Mouse (Mus musculus): ENCODE measurements around the gene Atg7. TPM values are rescaled to one million over a fixed set of nuclear protein-coding genes. Genes with fewer than 3 reads are reported as not detected.

The Atg7 gene
- total and polyA plus RNA-seq, 3 experiments, result 23.2 to 39.8 (median 38.8) TPM

DNA sequence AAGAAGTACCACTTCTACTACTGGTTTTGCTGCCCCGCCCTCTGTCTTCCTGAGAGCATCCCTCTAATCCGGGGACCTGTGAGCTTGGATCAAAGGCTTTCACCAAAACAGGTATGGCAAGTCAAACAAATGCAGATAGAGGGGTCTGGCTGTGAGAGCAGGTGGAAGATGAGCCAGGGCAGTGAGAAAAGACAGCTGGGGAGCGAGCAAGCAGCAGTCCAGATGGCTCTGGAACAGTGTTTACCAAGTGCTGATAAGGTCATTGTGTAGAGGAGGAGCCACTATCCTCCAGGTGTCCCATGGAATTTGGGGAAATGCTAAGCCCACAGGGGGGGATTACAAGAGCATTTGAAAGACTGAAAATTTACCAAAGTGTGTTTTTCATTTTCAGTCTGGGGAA lies 41.5 kb downstream of the Atg7 start:
- no peak for DNase-seq

GRCm38 (mm10) chr6:114685412-114685811 lies 42.5 kb downstream of the Atg7 start:
- DNase-seq, result no peak

DNA sequence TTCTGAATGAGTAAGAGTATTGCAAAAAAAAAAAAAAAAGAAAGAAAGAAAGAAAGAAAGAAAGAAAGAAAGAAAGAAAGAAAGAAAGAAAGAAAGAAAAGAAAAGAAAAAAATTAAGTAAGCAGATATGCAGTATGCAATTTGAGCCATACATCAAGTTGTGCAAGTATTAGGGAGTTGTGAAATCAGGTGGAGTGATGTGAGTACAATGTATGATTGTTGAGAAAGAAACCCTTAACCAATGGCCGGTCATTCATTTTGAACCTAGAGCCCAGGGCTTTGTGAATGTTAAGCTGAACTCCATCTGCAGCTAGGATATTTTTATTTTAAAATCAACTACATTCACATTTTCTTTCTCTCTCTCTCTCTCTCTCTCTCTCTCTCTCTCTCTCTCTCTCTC lies 44.1 kb downstream of the Atg7 start:
- no peak for DNase-seq

DNA sequence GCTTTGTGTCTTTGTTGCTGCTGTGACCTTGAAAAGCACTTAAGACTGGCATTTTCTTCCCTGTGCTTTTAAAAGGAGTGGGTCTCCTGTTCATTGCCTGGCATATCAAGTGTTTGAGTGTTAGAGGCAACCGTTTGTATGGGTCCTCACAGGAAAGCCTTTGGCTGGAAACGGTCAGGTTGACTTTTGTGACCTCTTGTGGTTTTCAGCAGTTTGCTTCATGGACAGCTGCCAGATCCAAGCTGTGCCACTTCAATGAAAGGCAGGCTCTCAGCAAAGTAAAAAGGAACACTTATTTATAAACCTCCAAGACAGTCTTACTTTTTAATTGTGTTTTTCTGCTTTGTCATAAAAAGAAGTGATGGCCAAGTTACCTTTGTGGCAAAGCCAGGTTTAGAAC lies 47.8 kb downstream of the Atg7 start:
- no peak for DNase-seq

- DNase-seq, result no peak
Observed at GRCm38 (mm10) chr6:114691530-114691929, 48.6 kb downstream of the Atg7 start.

- no peak for DNase-seq
Observed at GRCm38 (mm10) chr6:114692691-114693090, 49.8 kb downstream of the Atg7 start.

DNA sequence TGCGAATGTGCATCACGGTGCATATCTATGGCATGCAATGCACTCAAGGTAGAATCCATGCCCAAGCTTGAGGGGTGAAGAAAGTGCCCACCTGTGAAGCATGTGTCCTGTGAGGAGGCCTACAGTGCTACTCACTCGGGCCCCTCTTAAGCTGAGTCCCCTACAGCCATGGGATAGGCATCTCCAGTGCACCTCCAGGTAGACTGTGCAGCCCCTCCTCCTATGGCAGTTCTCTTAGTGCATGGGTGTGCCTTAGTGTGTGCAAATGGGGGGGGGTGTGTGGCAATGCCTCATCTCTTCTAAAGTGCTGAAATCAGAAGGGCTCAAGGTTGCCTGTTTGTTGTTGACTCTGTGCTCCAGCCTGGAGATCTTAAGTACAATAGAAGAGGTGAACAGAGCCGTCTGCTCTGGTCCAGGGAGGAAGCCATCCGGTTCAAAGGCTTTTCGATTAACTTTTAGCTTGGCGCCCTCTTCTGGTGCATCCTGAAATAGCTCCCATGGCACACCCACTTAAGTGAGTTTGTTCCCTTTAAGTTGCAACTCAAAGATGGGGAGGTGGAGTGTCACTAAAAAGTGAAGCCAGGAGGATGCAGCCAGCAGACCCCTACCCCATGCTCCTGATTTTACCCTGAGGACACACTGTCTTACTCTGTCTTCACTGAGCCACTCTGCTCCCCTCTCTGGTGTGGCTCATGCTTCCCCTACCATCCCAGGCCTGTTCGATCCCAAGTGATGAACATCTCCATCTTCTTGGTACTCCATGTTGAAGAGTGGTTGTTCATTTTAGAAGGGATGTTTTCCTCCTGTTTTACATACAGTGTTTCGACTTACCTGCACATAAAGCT lies 55.0 kb downstream of the Atg7 start:
- peak; percentile 55 for DNase-seq

DNA sequence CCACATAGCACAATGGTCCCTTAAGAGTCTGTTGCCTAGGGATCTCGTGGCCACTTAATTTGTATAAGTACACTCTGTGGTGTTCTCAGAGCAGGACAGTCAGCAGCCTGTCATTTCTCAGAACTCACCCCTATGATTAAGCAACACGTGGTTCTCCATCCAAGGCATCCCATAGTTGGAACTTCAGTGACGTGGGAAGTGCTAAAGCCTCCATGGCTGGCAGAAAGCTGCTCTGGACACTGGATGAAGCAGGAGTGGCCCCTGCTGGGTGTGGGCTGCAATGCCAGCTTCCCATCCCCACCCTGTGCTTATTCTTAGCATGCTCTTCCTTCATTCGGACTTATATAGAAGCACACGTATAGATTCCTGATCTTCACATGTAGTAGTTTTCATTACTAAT lies 55.7 kb downstream of the Atg7 start:
- no peak for DNase-seq

GRCm38 (mm10) chr6:114700704-114701103 lies 57.8 kb downstream of the Atg7 start:
- DNase-seq, result no peak

- no peak for DNase-seq
Observed at GRCm38 (mm10) chr6:114707032-114707431, 64.1 kb downstream of the Atg7 start.

DNA sequence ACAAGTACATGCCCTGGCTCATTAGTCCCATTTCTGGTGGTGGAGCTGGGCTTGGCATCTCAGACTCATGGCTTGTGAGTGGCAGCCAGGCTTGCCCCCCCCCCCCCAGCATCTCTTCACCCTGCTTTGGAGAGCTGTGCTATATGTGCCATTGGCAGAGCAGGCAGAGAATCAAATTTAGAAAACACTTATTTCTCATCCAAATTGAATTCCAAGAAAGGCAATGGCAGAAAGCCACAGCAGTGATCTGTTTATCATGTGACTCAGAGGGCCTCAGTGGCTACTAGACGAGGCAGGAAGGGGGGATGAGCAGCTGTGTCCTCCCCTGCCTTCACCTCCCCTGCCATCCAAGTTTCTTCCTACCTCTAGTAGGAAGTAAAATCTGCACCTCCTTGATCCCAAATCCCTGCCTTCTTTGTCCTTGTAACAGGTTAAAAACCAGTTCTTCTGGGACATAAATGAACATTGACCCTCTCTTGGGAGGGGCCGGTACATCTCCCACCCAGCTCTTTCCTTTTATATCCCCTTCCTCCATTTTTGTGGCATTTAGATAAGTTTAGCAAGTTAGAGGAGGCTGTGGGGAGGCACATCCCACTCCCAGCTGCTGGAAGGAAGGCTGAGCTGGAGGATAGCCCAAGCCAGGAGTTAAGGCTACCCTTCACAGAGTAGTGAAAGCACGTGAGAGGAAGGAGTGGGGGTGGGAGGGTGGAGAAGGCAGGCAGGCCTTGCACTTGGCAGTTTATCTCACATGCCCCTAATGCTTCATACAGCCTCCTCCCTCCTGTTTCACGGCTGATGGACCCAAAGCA lies 69.5 kb downstream of the Atg7 start:
- DNase-seq, result no peak

GRCm38 (mm10) chr6:114713538-114713937 lies 70.6 kb downstream of the Atg7 start:
- DNase-seq, result no peak

DNA sequence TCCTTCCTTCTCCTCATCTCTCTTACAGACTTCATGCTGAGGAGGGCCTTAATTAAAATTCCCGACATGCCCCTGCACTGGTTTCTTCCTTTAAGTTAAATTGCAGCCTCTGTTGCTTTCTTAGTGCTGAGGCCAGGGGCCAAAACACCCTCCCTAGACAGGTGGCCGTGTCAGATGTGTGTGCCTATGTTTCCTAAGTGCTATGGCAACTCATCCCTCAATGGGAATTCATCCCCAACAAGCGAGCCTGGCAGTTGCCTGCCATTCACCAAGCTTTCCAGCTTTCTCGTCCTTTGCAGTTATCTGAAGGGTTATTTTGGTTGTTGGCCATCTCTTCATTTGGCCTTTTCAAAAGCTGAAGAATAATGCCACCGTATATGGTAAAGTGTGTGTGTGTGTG lies 71.8 kb downstream of the Atg7 start:
- no peak for DNase-seq

DNA sequence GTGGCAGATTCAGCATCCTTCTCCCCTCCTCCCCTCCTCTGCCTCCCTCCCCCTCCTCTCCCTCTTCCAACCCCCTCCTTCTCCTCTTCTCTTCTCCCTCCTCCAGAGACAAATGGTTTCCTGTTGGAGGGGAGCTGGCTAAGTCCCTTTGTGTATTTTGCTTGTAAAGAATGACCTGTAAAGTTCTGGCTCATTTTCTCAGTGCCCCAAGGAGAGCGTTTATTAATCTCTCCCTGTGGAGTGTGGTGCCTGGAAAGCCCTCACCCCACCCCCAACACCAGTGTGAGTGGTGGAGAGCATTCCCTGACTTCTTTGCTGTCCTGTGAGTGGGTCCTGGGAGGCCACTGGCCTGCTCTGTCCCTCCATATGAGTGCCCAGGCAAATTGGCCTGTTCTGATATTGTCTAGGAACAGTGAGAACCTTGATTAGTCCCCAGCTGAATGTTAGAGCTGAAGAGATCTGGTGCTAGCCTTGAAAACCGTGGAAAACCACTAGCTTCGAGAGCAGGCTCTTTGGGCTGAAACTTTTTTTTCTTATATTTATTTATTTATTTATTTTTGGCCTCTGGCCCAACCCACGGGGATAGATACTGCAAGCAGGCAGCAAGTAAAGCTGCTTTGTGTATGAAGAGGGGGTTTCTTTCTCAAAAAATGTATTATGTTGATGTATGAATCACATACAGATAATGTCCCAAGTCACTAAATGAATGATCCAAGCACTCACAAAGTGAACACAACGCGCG lies 72.6 kb downstream of the Atg7 start:
- peak; percentile 20 for DNase-seq

- no peak for DNase-seq
Observed at GRCm38 (mm10) chr6:114719100-114719499, 76.2 kb downstream of the Atg7 start.

- DNase-seq, result peak; percentile 31
Observed at GRCm38 (mm10) chr6:114719665-114720064, 76.8 kb downstream of the Atg7 start.

GRCm38 (mm10) chr6:114722046-114722445 lies 79.1 kb downstream of the Atg7 start:
- no peak for DNase-seq

DNA sequence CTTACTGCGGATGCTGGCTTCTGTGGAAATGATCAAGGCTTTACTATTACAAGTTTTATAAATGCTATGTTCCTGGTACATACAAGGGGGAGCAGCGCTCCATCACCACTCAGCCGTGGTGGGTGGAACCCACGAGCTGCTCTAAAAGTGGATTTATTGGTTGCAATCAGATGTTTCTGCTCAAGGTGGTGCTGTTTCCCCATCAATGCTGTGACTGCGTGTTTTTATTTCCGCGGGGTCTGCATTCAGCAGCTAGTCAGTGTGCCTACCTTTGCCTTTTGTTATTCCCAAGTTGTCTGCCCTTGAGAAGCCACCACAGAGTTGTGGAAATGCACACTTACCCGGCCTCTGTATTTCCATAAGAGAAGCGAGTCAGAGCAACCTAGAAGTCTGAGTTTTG lies 81.0 kb downstream of the Atg7 start:
- DNase-seq, result peak; percentile 53

GRCm38 (mm10) chr6:114724351-114724750 lies 81.5 kb downstream of the Atg7 start:
- DNase-seq, result no peak

- no peak for DNase-seq
Observed at GRCm38 (mm10) chr6:114725147-114725575, 82.3 kb downstream of the Atg7 start.

DNA sequence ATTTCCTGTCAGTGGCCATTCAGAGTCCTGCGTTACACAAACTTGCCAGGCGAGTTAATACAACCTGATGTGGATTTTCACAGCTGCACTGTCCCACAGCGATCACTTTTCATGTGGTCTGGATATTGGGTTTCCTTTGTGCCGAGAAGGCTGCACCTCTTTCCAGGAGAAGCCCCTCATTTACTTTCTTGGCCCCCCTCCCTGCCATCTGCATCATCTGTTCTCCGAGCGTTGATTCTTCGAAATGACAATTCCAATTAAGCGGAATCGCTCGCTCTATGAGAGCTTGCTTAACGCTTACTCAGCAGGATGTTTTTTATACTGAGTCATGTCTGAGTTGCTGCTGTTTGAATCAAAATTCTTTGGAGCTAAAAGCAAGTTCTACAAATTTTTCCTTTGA lies 83.8 kb downstream of the Atg7 start:
- no peak for DNase-seq

DNA sequence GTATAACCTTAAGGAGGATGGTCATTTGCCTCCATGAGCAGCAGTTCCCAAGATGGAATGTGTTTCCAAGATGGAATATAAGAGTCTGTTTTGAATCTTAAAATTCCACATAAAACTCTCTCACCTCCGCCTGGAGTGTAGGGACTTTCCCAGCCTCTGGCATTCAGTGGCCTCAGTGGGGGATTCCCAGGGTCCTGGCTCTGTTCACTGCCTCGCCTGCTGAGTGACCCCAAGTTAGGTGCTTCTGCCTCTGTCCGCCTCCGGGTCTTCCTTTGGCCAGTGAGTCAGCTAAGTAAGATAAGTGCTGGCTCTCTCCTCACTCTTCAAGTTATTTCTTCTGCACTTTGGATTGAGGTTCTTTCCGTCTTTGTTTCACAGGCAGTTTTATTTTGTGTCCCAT lies 90.3 kb downstream of the Atg7 start:
- DNase-seq, result no peak

GRCm38 (mm10) chr6:114733681-114734080 lies 90.8 kb downstream of the Atg7 start:
- DNase-seq, result peak; percentile 31
